Mouse (Mus musculus): ENCODE data around the gene Csnka2ip.

GRCm38 (mm10) chr16:64584591-64584990, 17.6 kb downstream of the Csnka2ip start:
- TF ChIP-seq ZKSCAN1 (IDR thresholded peaks at IDR 0.05; ENCODE audit: low read depth, low read length): no peak
- no peak for TF ChIP-seq CTCF (IDR thresholded peaks at IDR 0.05 in 2 of 3, conservative IDR thresholded peaks at IDR 0.05 in 1 of 3; ENCODE audit: control insufficient read depth in 1 of 3, insufficient read depth in 1 of 3, low read depth in 2 of 3, low read length in 3 of 3, poor library complexity in 1 of 3, severe bottlenecking in 1 of 3)

All from MEL (cell line).